Mouse (Mus musculus) telencephalon, adult 2 months (tissue): ENCODE data around the gene Cdh4.

ENCODE experiments used
- DNase-seq: peaks from one replicate; pipeline ENCODE4 v3.0.0-alpha.2; 2011; ENCODE audit warnings: low read depth, low spot score

Cdh4 gene

GRCm38 (mm10) chr2:179852169-179852568, 409.9 kb downstream of the Cdh4 start:
- no peak for DNase-seq

GRCm38 (mm10) chr2:179852862-179853261, 410.6 kb downstream of the Cdh4 start:
- DNase-seq, result peak; percentile 57

DNA sequence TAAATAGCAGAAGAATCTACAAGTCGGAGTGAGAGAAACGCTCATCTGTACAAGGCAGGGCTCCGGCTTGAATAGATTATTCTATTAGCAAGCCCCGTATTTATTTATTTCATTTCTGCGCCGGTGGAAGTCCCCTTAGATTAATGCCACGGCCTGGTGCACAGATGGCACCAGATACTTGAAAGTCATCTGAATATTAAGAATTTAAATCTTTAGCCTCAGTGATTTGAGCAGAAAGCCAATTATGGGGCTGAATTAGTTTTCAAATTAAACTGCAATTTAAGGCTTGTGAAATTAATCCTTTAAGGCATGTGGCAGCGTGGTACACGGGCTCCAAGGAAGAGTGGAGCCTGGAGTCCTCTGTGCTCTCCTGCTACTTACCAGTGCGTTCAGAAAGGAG, 411.7 kb downstream of the Cdh4 start:
- no peak for DNase-seq

GRCm38 (mm10) chr2:179857086-179857485, 414.9 kb downstream of the Cdh4 start:
- DNase-seq, result no peak

DNA sequence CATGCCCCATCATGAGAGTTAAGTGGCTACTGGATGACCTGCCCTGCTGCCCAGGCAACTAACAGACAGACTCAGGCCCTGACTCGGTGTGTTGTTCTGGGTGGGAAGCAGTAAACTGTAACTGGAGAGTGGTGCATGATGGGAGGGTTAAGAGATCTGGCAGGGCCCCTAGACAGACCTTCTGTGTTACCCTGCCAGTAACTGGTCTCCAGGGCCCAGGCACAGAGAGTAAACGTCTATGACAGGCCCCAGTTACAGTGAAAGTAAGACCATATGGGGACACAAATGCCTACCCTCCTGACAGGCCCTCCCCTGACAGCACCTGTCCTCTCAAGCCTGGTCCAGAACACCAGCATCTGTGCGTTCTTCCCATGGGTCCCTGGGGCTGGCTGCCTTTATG, 420.4 kb downstream of the Cdh4 start:
- no peak for DNase-seq

- DNase-seq, result no peak
Observed at GRCm38 (mm10) chr2:179863266-179863665, 421.0 kb downstream of the Cdh4 start.

DNA sequence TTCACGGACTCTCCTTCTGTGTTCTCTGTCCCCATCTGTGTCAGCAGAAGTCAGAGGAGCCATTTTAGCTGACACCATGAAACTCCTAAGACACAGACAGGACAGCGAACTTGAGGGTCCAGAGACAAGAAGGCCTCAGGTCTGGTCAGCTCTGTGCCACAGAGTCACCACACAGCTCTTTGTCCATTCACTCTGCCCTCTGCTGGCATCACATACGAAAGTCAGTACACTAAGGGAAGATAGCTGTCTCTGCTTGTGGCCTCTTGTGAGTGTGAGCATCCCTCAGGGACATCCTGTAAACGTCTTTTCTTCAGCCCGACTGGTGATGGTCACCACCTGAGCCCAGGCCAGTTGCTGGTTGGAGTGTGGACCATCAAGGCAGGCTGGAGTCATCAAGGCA, 422.9 kb downstream of the Cdh4 start:
- DNase-seq, result no peak

GRCm38 (mm10) chr2:179867669-179868068, 425.4 kb downstream of the Cdh4 start:
- no peak for DNase-seq

DNA sequence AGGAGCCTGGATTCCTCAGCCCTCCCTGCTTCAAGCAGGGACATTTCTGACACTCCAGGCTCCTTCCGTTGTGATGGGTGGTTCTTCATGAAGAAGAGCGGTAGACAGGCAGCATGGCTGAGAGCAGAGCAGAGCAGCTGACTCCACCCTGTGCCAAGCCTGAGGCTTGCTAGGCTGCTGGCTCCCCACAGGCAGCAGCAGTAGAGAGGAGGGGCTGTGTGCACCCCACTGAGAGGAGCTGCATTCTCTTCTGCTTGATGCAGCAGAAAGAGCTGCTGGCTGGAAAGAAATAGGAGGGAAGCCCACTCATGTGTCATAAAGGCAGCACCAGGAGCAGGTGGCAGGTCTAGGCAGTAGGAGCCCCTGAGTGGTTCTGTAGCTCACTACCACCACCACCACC, 427.6 kb downstream of the Cdh4 start:
- peak; percentile 55 for DNase-seq

GRCm38 (mm10) chr2:179872724-179873123, 430.5 kb downstream of the Cdh4 start:
- no peak for DNase-seq

DNA sequence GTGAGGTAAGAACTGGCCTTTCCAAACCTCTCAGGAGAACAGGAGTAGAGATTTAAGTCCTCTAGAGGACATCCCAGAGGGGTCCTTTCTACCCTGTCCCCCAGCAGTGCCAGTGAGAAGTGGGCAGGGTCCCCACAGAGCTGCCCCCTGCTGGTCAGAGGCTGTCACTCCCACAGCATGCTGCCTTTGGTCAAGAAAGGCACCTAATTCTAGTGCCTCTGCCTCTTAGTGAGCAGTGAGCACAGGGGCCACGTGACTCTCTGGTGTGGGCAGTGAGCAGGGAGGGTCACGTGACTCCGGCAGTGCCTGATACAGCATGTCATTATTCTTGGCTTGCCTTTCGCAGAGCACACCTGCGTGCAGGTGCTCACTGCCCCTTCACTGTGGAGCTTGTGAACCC, 431.1 kb downstream of the Cdh4 start:
- DNase-seq, result no peak

DNA sequence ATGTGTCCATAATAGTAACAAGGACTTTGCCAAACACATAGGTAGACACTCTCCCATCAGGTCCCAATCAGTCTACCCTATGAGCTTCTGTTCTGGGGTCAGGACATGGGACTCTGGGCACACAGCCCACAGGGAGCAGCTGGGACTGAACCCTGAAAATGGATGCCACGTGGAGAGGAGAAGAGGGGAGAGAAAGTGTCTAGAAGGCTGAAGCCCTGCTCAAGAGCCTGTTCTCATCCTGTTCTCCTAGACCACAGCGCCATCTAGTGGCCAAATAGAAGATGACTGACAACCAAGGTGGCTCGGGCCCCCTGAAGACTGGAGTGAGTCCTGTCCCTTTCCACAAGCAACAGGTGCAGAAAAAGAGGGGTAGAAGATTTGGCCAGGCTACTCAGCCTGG, 432.9 kb downstream of the Cdh4 start:
- peak; percentile 54 for DNase-seq

- DNase-seq, result no peak
Observed at GRCm38 (mm10) chr2:179877551-179878215, 435.5 kb downstream of the Cdh4 start.

- DNase-seq, result no peak
Observed at GRCm38 (mm10) chr2:179884561-179884960, 442.3 kb downstream of the Cdh4 start.

- DNase-seq, result no peak
Observed at GRCm38 (mm10) chr2:179891048-179891447, 448.8 kb downstream of the Cdh4 start.

DNA sequence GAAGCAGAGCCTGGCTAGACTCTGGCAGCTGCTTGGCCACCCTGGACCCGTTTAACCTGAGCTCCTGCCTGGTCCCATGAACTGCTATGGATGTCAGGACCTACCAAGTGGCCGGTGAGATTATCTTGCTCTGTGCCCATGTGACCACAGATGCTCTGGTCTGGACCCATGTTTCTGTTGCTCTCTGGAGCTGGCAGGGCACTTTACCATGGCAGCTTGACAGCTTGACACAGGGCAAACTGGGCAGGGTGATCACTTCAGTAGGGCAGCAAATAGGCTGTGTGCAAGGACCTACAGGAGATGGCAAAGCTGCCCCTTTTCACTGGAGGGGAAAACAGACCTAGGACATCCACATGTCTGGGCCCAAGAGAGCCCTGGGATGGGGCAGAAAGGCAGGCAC, 454.7 kb downstream of the Cdh4 start:
- DNase-seq, result no peak

GRCm38 (mm10) chr2:179912911-179913310, 470.7 kb downstream of the Cdh4 start:
- no peak for DNase-seq

DNA sequence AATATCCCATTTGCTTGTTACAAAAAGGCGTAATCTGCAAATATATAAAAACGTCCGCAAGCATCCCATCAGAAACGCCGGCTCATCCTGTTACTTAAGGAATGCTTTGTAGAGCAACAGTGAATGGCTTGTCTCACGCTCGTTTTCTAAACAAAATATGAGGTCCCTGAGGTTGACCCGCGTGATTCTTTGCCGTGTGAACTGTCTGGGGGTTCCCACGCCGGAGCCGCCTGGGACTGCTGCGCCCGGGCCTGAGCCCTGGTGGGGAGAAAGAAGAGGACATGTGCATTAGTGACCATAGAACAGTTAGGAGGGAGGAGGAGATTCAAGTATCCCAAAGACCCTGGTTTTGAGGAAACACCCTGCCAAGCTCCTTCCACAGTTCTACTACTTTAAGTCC, 471.1 kb downstream of the Cdh4 start:
- DNase-seq, result no peak

DNA sequence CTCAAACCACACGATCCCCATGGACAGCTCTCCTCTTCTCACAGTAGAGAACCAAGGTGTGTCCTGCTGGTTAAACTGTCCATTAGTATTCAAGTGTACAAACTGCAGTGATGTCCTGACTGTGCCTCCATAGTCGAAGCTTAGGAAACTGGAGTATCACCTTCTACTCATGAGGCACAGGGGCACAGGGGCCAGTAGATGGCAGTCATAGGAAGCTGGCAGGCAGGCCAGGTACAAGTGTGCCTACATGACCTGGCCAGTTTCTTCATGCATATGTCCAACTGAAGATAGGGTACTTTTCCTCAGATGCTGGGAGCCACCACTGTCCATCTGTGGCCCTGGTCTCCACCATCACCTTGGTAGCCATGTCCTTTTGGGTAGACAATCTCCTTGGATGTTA, 472.0 kb downstream of the Cdh4 start:
- DNase-seq, result no peak

DNA sequence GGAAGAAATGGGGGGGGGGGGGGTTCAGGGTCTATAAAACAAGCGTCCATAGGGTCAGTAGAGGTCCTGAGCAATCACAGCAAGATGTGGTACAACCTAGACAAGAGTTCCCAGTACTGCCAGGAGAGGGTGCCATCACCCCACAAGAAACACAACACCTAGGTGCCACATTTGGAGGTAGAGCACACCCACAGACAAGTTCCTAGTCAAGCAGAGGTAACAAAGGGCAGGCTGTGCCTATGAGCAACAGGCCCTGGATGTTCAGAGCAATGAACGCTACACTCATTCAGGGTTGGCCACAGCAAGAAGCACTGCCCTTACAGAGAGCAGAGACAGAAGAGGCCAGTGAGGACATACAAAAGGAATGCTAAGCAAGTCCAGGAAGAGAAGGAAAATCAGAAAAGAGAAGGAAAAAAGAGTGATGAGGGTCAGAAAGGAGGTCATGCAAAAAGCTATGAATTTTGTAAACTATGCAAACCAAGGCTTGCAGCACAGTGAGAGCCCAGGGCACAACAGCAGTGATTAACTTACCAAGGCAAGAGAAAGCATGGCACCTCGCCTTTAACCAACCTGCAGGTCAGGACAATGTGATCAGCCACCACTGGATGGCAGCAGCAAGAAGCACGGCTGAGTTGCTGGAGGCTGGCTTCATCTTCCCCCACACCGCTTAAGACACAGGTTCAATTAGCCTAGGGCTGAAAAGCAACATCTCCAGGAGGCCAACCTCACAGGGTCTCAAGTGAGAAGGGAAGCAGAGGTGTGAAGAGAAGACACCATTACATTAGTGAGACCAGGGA, 474.8 kb downstream of the Cdh4 start:
- peak; percentile 26 for DNase-seq

GRCm38 (mm10) chr2:179920042-179920441, 477.8 kb downstream of the Cdh4 start:
- no peak for DNase-seq

- no peak for DNase-seq
Observed at GRCm38 (mm10) chr2:179921021-179921653, 478.9 kb downstream of the Cdh4 start.

GRCm38 (mm10) chr2:179924038-179924437, 481.8 kb downstream of the Cdh4 start:
- peak; percentile 21 for DNase-seq
